Mouse (Mus musculus) ZHBTc4 (cell line): ENCODE data around the gene Gm10354.
"Not testable (repeated sequence)": the region's sequence is repeated elsewhere in the genome, so short reads cannot be mapped to it uniquely, and the experiment has no call there.

Experiments
- DNase-seq: peaks from one replicate; pipeline ENCODE4 v3.0.0-alpha.2; 2011; ENCODE audit warnings: low read depth, low spot score

Gm10354 gene

GRCm38 (mm10) chr5:14978835-14979234, at the start of gene Gm10354:
Gm10354 (minus strand) TSS chr5:14978935.
- not testable (repeated sequence) for DNase-seq

GRCm38 (mm10) chr5:15024316-15024715, 45.6 kb upstream of the Gm10354 start:
- not testable (repeated sequence) for DNase-seq

- not testable (repeated sequence) for DNase-seq
Measured at GRCm38 (mm10) chr5:15020067-15020466, 41.3 kb upstream of the Gm10354 start.

GRCm38 (mm10) chr5:15010639-15011582, 32.2 kb upstream of the Gm10354 start:
- not testable (repeated sequence) for DNase-seq

GRCm38 (mm10) chr5:15006907-15007306, 28.2 kb upstream of the Gm10354 start:
- peak; percentile 4 for DNase-seq

- DNase-seq: not testable (repeated sequence)
Measured at GRCm38 (mm10) chr5:15006288-15006687, 27.6 kb upstream of the Gm10354 start.

- DNase-seq: not testable (repeated sequence)
Measured at GRCm38 (mm10) chr5:15005584-15005983, 26.8 kb upstream of the Gm10354 start.

GRCm38 (mm10) chr5:15004569-15005562, 26.1 kb upstream of the Gm10354 start:
- DNase-seq: not testable (repeated sequence)

- DNase-seq: not testable (repeated sequence)
Measured at GRCm38 (mm10) chr5:14998077-14998476, 19.3 kb upstream of the Gm10354 start.

- not testable (repeated sequence) for DNase-seq
Measured at GRCm38 (mm10) chr5:14997556-14997955, 18.8 kb upstream of the Gm10354 start.

- DNase-seq: not testable (repeated sequence)
Measured at GRCm38 (mm10) chr5:14996670-14997249, 18.0 kb upstream of the Gm10354 start.

- DNase-seq: not testable (repeated sequence)
Measured at GRCm38 (mm10) chr5:14994124-14994523, 15.4 kb upstream of the Gm10354 start.

GRCm38 (mm10) chr5:14990375-14991158, 11.8 kb upstream of the Gm10354 start:
- DNase-seq: not testable (repeated sequence)

GRCm38 (mm10) chr5:14986649-14987387, 8.1 kb upstream of the Gm10354 start:
- DNase-seq: not testable (repeated sequence)

GRCm38 (mm10) chr5:14977368-14977767, 1.4 kb downstream of the Gm10354 start:
- not testable (repeated sequence) for DNase-seq

GRCm38 (mm10) chr5:14975294-14975693, 3.4 kb downstream of the Gm10354 start:
- not testable (repeated sequence) for DNase-seq

GRCm38 (mm10) chr5:14972841-14973240, 5.9 kb downstream of the Gm10354 start:
- DNase-seq: not testable (repeated sequence)

GRCm38 (mm10) chr5:14963821-14964220, 14.9 kb downstream of the Gm10354 start:
- peak; percentile 52 for DNase-seq

GRCm38 (mm10) chr5:14961502-14961901, 17.2 kb downstream of the Gm10354 start:
- DNase-seq: not testable (repeated sequence)
